Mouse (Mus musculus): Measurements from ENCODE around the gene Ankrd11. TPM values are rescaled to one million over a fixed set of nuclear protein-coding genes. Genes with fewer than 3 reads are reported as not detected.

Gene Ankrd11
- polyA plus RNA-seq, 1 experiment from 2014 or later: 73.1 TPM

GRCm38 (mm10) chr8:122834971-122835370 is 207.1 kb downstream of the Ankrd11 start:
- Histone ChIP-seq H3K27ac (no peak overlapping the region), H3K27me3 (no peaks in the 10 kb centered on the region), H3K4me3 (no peak overlapping the region), H3K4me1 (no peaks in the 10 kb centered on the region), H3K4me2 (replicated peaks) (no peak overlapping the region), H3K36me3 (no peaks in the 10 kb centered on the region), H3K9ac (no peak overlapping the region), H3K9me3 (no peaks in the 10 kb centered on the region)
- WGBS: 29% methylated on average over 8 of the region's 8 CpGs
- no peak for ATAC-seq (ENCODE audit: insufficient number of reproducible peaks, insufficient read depth, low FRiP score, low TSS enrichment)

DNA sequence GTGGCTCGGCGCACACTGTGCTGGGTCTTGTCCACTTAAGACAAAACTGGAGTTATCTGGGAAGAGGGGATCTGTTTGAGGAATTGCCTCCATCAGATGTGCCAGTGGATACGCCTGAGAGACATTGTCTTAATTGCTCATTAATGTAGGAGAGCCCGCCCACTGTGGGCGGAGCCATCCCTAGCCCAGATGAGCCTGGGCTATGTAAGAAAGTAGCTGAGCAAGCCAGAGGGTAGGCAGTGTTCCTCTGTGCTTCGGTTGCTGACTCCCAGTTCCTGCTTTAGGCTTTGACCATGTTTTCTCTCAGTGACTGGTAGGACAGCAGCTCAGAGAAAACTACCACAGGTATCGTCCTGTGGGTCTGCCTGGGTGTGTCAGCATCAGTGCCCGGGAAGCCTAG is 207.7 kb downstream of the Ankrd11 start:
- H3K9ac ChIP-seq: no peak overlapping the region
- H3K27ac ChIP-seq: no peak overlapping the region
- ATAC-seq (ENCODE audit: insufficient number of reproducible peaks, insufficient read depth, low FRiP score, low TSS enrichment): no peak

More for the DNA sequence above, 207.7 kb downstream of the Ankrd11 start:
- no peaks in the 10 kb centered on the region for H3K36me3 ChIP-seq
- H3K4me3 ChIP-seq: no peak overlapping the region
- no peaks in the 10 kb centered on the region for H3K9me3 ChIP-seq
- H3K27me3 ChIP-seq: no peaks in the 10 kb centered on the region
- WGBS: 85% methylated on average over 8 of the region's 8 CpGs
- no peak overlapping the region for H3K4me2 ChIP-seq (replicated peaks)
- H3K4me1 ChIP-seq: no peaks in the 10 kb centered on the region

Other genes starting within 250 kb of the Ankrd11 start
- 11.3 and 11.7 TPM in 2 replicates for gene Cdh15, start 194.3 kb downstream of the Ankrd11 start, polyA plus RNA-seq (2016; fragmentation: Nextera tagmentation; extraction: Ambion mirVana)
- 55.5 and 58.2 TPM in 2 replicates for gene Spg7, start 20.7 kb upstream of the Ankrd11 start, polyA plus RNA-seq (2016; fragmentation: Nextera tagmentation; extraction: Ambion mirVana)
- 1,455 and 1,462 TPM in 2 replicates for gene Rpl13, start 60.1 kb upstream of the Ankrd11 start, polyA plus RNA-seq (2016; fragmentation: Nextera tagmentation; extraction: Ambion mirVana)
- gene Cpne7, start 75.1 kb upstream of the Ankrd11 start, polyA plus RNA-seq (2016; fragmentation: Nextera tagmentation; extraction: Ambion mirVana): 0.59 and 1.4 TPM in 2 replicates
- 19.2 and 24.1 TPM in 2 replicates for gene Sult5a1, start 116.0 kb upstream of the Ankrd11 start, polyA plus RNA-seq (2016; fragmentation: Nextera tagmentation; extraction: Ambion mirVana)
- 1.6 and 2.3 TPM in 2 replicates for gene Dpep1, start 144.0 kb upstream of the Ankrd11 start, polyA plus RNA-seq (2016; fragmentation: Nextera tagmentation; extraction: Ambion mirVana)
- 142 and 152 TPM in 2 replicates for gene Chmp1a, start 170.5 kb upstream of the Ankrd11 start, polyA plus RNA-seq (2016; fragmentation: Nextera tagmentation; extraction: Ambion mirVana)
- 5.9 and 7.0 TPM in 2 replicates for gene Spata33, start 170.6 kb upstream of the Ankrd11 start, polyA plus RNA-seq (2016; fragmentation: Nextera tagmentation; extraction: Ambion mirVana)
- 38.5 and 40.6 TPM in 2 replicates for gene Cdk10, start 182.6 kb upstream of the Ankrd11 start, polyA plus RNA-seq (2016; fragmentation: Nextera tagmentation; extraction: Ambion mirVana)
- 2.9 and 3.3 TPM in 2 replicates for gene Spata2l, start 194.0 kb upstream of the Ankrd11 start, polyA plus RNA-seq (2016; fragmentation: Nextera tagmentation; extraction: Ambion mirVana)
- 34.3 and 36.6 TPM in 2 replicates for gene Zfp276, start 211.9 kb upstream of the Ankrd11 start, polyA plus RNA-seq (2016; fragmentation: Nextera tagmentation; extraction: Ambion mirVana)
- gene Vps9d1, start 212.1 kb upstream of the Ankrd11 start, polyA plus RNA-seq (2016; fragmentation: Nextera tagmentation; extraction: Ambion mirVana): 35.1 and 37.2 TPM in 2 replicates

Measured in embryonic facial prominence, embryonic 12.5 days (tissue).